Mouse (Mus musculus) ES-E14 (cell line): ENCODE data around the gene Abhd17c. TPM values are rescaled to one million over a fixed set of nuclear protein-coding genes. Genes with fewer than 3 reads are reported as not detected.
"Not testable (repeated sequence)": the region's sequence is repeated elsewhere in the genome, so short reads cannot be mapped to it uniquely, and the experiment has no call there.

Experiments
- DNase-seq: peaks from one replicate; pipeline ENCODE4 v3.0.0-alpha.2; 2013; ENCODE audit warnings: low read depth, low spot score
- H3K27ac ChIP-seq: 2 replicates; pipeline ENCODE4 v1.5.1; 2012; ENCODE audit warnings: low read depth, mild to moderate bottlenecking, low read length, moderate library complexity, mixed read lengths; ENCODE audit not compliant: poor library complexity, insufficient read depth, severe bottlenecking
- H3K36me3 ChIP-seq: 2 replicates; pipeline ENCODE4 v1.6.1; 2012; ENCODE audit warnings: mild to moderate bottlenecking, low read length, moderate library complexity, mixed read lengths; ENCODE audit not compliant: control insufficient read depth, poor library complexity, insufficient read depth, severe bottlenecking
- H3K4me1 ChIP-seq, 2 experiments: fragments of 150-350 bp in 1 of 2; sonication (generic) in 1 of 2; 2 replicates each; pipeline ENCODE4 v1.6.1; 2012; ENCODE audit warnings: low read length in 2 of 2, mild to moderate bottlenecking in 1 of 2, mixed read lengths in 1 of 2; ENCODE audit not compliant: control insufficient read depth in 2 of 2, insufficient read depth in 2 of 2, poor library complexity in 1 of 2
- H3K4me3 ChIP-seq, 2 experiments: fragments of 150-350 bp in 1 of 2; sonication (generic) in 1 of 2; 2 replicates each; pipeline ENCODE4 v1.5.1; 2012; ENCODE audit warnings: low read length in 2 of 2, low read depth in 1 of 2, mild to moderate bottlenecking in 1 of 2, mixed read lengths in 1 of 2; ENCODE audit not compliant: insufficient read depth in 1 of 2, poor library complexity in 1 of 2, severe bottlenecking in 1 of 2
- H3K9ac ChIP-seq: 2 replicates; pipeline ENCODE4 v1.6.1; 2012; ENCODE audit warnings: low read depth, mild to moderate bottlenecking, low read length, mixed read lengths; ENCODE audit not compliant: poor library complexity, insufficient read depth, severe bottlenecking
- H3K9me3 ChIP-seq: fragments of 150-350 bp; sonication (generic); 2 replicates; pipeline ENCODE4 v1.6.1; 2012; ENCODE audit warnings: low read depth, mild to moderate bottlenecking, low read length; ENCODE audit not compliant: control insufficient read depth, insufficient read depth
- CHD2 ChIP-seq: IDR thresholded peaks from 2 replicates; pipeline ENCODE4 v1.6.1; 2014; ENCODE audit warnings: mild to moderate bottlenecking, low read depth, low read length, inconsistent platforms
- HCFC1 ChIP-seq: IDR thresholded peaks from 2 replicates; pipeline ENCODE4 v1.6.1; 2012; ENCODE audit warnings: low read length, inconsistent platforms, borderline replicate concordance; ENCODE audit not compliant: insufficient read depth
- MAFK ChIP-seq: IDR thresholded peaks from 2 replicates; pipeline ENCODE4 v1.6.1; 2014; ENCODE audit warnings: mild to moderate bottlenecking, low read depth, low read length, inconsistent platforms; ENCODE audit not compliant: insufficient read depth
- ZC3H11A ChIP-seq: IDR thresholded peaks from 2 replicates; pipeline ENCODE4 v1.6.1; 2012; ENCODE audit warnings: low read depth, mild to moderate bottlenecking, inconsistent platforms, low read length, borderline replicate concordance
- ZNF384 ChIP-seq: IDR thresholded peaks from 2 replicates; pipeline ENCODE4 v1.6.1; 2012; ENCODE audit warnings: low read depth, low read length, inconsistent platforms
- in situ Hi-C, 2 experiments: fragments of 600-800 bp; cut with MboI; formaldehyde crosslinking; loops; one replicate each; pipeline ENCODE4 v1.15.1; 2025; ENCODE audit warnings: low sequenced_read_pairs in 2 of 2, inconsistent platforms in 1 of 2; ENCODE audit not compliant: unreplicated experiment in 2 of 2
- total RNA-seq: library from RNA; depleted of rRNA; stranded (reverse); fragments of 300-350 nt; gene quantifications from 2 replicates; pipeline ENCODE4 v1.2.3, GENCODE M21; 2012

Gene Abhd17c
- total RNA-seq, 1 experiment: 25.8 TPM

DNA sequence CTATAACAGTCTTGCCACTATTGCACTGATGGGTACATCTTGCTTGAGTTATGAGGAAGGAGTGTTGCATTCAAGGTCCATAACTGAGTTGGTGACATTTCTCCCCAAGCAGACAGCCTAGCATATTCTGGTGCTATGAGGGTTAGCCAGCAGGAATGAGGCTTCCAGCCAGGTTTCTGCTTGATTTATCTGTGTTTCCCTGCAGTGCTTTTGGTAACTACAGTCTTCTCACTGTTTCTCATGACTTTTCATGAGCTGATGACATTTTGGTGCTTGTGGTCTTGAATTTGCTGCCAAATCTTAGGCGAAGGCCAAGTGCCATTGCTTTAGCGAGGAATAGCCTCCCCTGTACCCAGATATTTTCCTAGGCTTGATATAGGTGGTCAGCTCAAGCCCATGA is 39.8 kb upstream of the Abhd17c start:
- no peak for TF ChIP-seq CHD2
- TF ChIP-seq MAFK: no peak
- TF ChIP-seq HCFC1: no peak
- no peak for TF ChIP-seq ZC3H11A
- no peak for TF ChIP-seq ZNF384
- Histone ChIP-seq H3K9ac (no peak overlapping the region), H3K4me1 (no peaks in the 10 kb centered on the region), H3K36me3 (no peaks in the 10 kb centered on the region), H3K9me3 (no peaks in the 10 kb centered on the region), H3K4me3 (no peak overlapping the region), H3K27ac (no peak overlapping the region)
- no peak for DNase-seq
- in situ Hi-C loops: no loop called here

- Histone ChIP-seq H3K9me3 (no peaks in the 10 kb centered on the region), H3K36me3 (no peaks in the 10 kb centered on the region), H3K9ac (no peak overlapping the region), H3K4me1 (no peaks in the 10 kb centered on the region), H3K4me3 (no peak overlapping the region), H3K27ac (no peak overlapping the region)
- in situ Hi-C loops: no loop called here
- no peak for DNase-seq
- TF ChIP-seq ZC3H11A (no peak), HCFC1 (no peak), MAFK (no peak), CHD2 (no peak), ZNF384 (no peak)
These were observed 36.5 kb upstream of the Abhd17c start for GRCm38 (mm10) chr7:84188196-84188595.

DNA sequence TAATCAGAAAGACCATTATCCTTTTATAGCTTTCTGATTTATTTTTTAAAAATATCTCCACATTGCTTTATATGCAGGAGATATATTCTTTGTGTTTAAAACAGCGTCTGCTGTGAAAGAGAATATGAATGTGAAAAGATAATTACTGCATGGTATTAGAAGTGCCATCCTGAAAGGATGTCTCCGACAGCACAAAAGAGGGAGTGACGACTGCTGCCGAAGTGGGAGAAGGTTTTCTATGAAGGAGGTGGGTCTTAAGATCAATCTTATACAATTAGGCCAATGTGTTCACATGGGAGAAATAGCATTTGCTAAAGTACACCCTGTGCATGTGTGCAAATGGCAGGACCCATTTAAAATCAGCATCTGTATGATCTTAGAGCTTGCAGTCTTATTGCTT is 33.5 kb upstream of the Abhd17c start:
- Histone ChIP-seq H3K9me3 (no peaks in the 10 kb centered on the region), H3K4me3 (no peak overlapping the region), H3K27ac (no peak overlapping the region), H3K9ac (no peak overlapping the region), H3K4me1 (no peaks in the 10 kb centered on the region), H3K36me3 (no peaks in the 10 kb centered on the region)
- no peak for DNase-seq
- TF ChIP-seq HCFC1: no peak
- no peak for TF ChIP-seq CHD2
- no peak for TF ChIP-seq ZC3H11A
- no peak for TF ChIP-seq ZNF384
- TF ChIP-seq MAFK: no peak
- in situ Hi-C loops: no loop called here

- H3K27ac ChIP-seq: no peak overlapping the region
- H3K9me3 ChIP-seq: no peaks in the 10 kb centered on the region
- DNase-seq: no peak
- H3K4me1 ChIP-seq: no peaks in the 10 kb centered on the region
- H3K4me3 ChIP-seq: no peak overlapping the region
- in situ Hi-C loops: no loop called here
- H3K36me3 ChIP-seq: no peaks in the 10 kb centered on the region
- no peak overlapping the region for H3K9ac ChIP-seq
- TF ChIP-seq MAFK (no peak), HCFC1 (no peak), ZC3H11A (no peak), ZNF384 (no peak), CHD2 (no peak)
These were observed 33.0 kb upstream of the Abhd17c start for GRCm38 (mm10) chr7:84184703-84185102.

GRCm38 (mm10) chr7:84178809-84179208 is 27.1 kb upstream of the Abhd17c start:
- H3K4me3 ChIP-seq, H3K9ac ChIP-seq, H3K4me1 ChIP-seq, H3K36me3 ChIP-seq, DNase-seq, in situ Hi-C loops, H3K27ac ChIP-seq, H3K9me3 ChIP-seq: not testable (repeated sequence)
